Mouse (Mus musculus) lung, postnatal 10 days (tissue): ENCODE results near the gene Ralgps2.

Experiments used
- DNase-seq: peaks from one replicate; pipeline ENCODE4 v3.0.0; 2021

Gene Ralgps2

GRCm38 (mm10) chr1:156760549-156761429, 178.6 kb downstream of the Ralgps2 start:
- no peak for DNase-seq

GRCm38 (mm10) chr1:156758326-156758725, 181.1 kb downstream of the Ralgps2 start:
- DNase-seq, result no peak

GRCm38 (mm10) chr1:156754608-156755413, 184.6 kb downstream of the Ralgps2 start:
- DNase-seq, result peak; percentile 22
